Mouse (Mus musculus): ENCODE measurements around the gene Bex3. TPM values are rescaled to one million over a fixed set of nuclear protein-coding genes. Genes with fewer than 3 reads are reported as not detected.

Bex3 gene
- polyA plus RNA-seq, 1 experiment from 2014 or later: 523 TPM

- ATAC-seq (ENCODE audit: insufficient read depth): no peak
- no peak for DNase-seq
- TF ChIP-seq CTCF (IDR thresholded peaks at IDR 0.05; ENCODE audit: low read depth): no peak
These were observed 5.3 kb downstream of the Bex3 start for GRCm38 (mm10) chrX:136275386-136275785.

GRCm38 (mm10) chrX:136277577-136277976 is 7.5 kb downstream of the Bex3 start:
- no peak overlapping the region for H3K9ac ChIP-seq
- no peak for TF ChIP-seq CTCF (IDR thresholded peaks at IDR 0.05; ENCODE audit: low read depth)
- WGBS: 82% methylated on average over 7 of the region's 7 CpGs
- no peak for DNase-seq
- H3K36me3 ChIP-seq (ENCODE audit: insufficient read depth): no peaks in the 10 kb centered on the region
- no peaks in the 10 kb centered on the region for H3K9me3 ChIP-seq (ENCODE audit: low read depth, low read length)
- no peak overlapping the region for H3K4me3 ChIP-seq (ENCODE audit: low read depth, low read length)
- no peak overlapping the region for H3K27ac ChIP-seq (ENCODE audit: low read depth)
- H3K27me3 ChIP-seq (ENCODE audit: insufficient read depth, low read length): no peaks in the 10 kb centered on the region
- no peak overlapping the region for H3K4me2 ChIP-seq
- H3K4me1 ChIP-seq (ENCODE audit: insufficient read depth): no peaks in the 10 kb centered on the region
- ATAC-seq (ENCODE audit: insufficient read depth): no peak

More at GRCm38 (mm10) chrX:136275386-136275785, 5.3 kb downstream of the Bex3 start:
- no peak overlapping the region for H3K27ac ChIP-seq (ENCODE audit: low read depth)
- H3K4me1 ChIP-seq (ENCODE audit: insufficient read depth): no peaks in the 10 kb centered on the region
- H3K27me3 ChIP-seq (ENCODE audit: insufficient read depth, low read length): no peaks in the 10 kb centered on the region
- peaks cover 11% of the 10 kb centered on the region for H3K36me3 ChIP-seq (ENCODE audit: insufficient read depth)
- no peak overlapping the region for H3K4me3 ChIP-seq (ENCODE audit: low read depth, low read length)
- H3K9ac ChIP-seq: no peak overlapping the region
- no peak overlapping the region for H3K4me2 ChIP-seq
- 33% methylated on average over 3 of the region's 3 CpGs for WGBS
- no peaks in the 10 kb centered on the region for H3K9me3 ChIP-seq (ENCODE audit: low read depth, low read length)

GRCm38 (mm10) chrX:136278401-136278800 is 8.3 kb downstream of the Bex3 start:
- Histone ChIP-seq H3K9ac (no peak overlapping the region), H3K4me1 (ENCODE audit: insufficient read depth) (no peaks in the 10 kb centered on the region), H3K27me3 (ENCODE audit: insufficient read depth, low read length) (no peaks in the 10 kb centered on the region), H3K36me3 (ENCODE audit: insufficient read depth) (no peaks in the 10 kb centered on the region), H3K27ac (ENCODE audit: low read depth) (no peak overlapping the region), H3K9me3 (ENCODE audit: low read depth, low read length) (no peaks in the 10 kb centered on the region), H3K4me3 (ENCODE audit: low read depth, low read length) (no peak overlapping the region), H3K4me2 (no peak overlapping the region)
- TF ChIP-seq CTCF (IDR thresholded peaks at IDR 0.05; ENCODE audit: low read depth): no peak
- DNase-seq (no peak), ATAC-seq (ENCODE audit: insufficient read depth) (no peak)

GRCm38 (mm10) chrX:136279410-136279809 is 9.4 kb downstream of the Bex3 start:
- Histone ChIP-seq H3K9me3 (ENCODE audit: low read depth, low read length) (no peaks in the 10 kb centered on the region), H3K4me2 (no peak overlapping the region), H3K36me3 (ENCODE audit: insufficient read depth) (no peaks in the 10 kb centered on the region), H3K27me3 (ENCODE audit: insufficient read depth, low read length) (no peaks in the 10 kb centered on the region), H3K9ac (no peak overlapping the region), H3K4me1 (ENCODE audit: insufficient read depth) (no peaks in the 10 kb centered on the region), H3K4me3 (ENCODE audit: low read depth, low read length) (no peak overlapping the region), H3K27ac (ENCODE audit: low read depth) (no peak overlapping the region)
- WGBS: 84% methylated on average over 5 of the region's 5 CpGs
- TF ChIP-seq CTCF (IDR thresholded peaks at IDR 0.05; ENCODE audit: low read depth): no peak
- DNase-seq: no peak
- no peak for ATAC-seq (ENCODE audit: insufficient read depth)

- no peaks in the 10 kb centered on the region for H3K36me3 ChIP-seq (ENCODE audit: insufficient read depth)
- TF ChIP-seq CTCF (IDR thresholded peaks at IDR 0.05; ENCODE audit: low read depth): no peak
- WGBS: 31% methylated on average over 8 of the region's 8 CpGs
- H3K9me3 ChIP-seq (ENCODE audit: low read depth, low read length): no peaks in the 10 kb centered on the region
- no peak overlapping the region for H3K9ac ChIP-seq
- DNase-seq (peak; percentile 6), ATAC-seq (ENCODE audit: insufficient read depth) (no peak)
- no peak overlapping the region for H3K4me3 ChIP-seq (ENCODE audit: low read depth, low read length)
- H3K4me1 ChIP-seq (ENCODE audit: insufficient read depth): no peaks in the 10 kb centered on the region
- H3K27me3 ChIP-seq (ENCODE audit: insufficient read depth, low read length): no peaks in the 10 kb centered on the region
- no peak overlapping the region for H3K4me2 ChIP-seq
- H3K27ac ChIP-seq (ENCODE audit: low read depth): no peak overlapping the region
These were observed 20.8 kb downstream of the Bex3 start for GRCm38 (mm10) chrX:136290817-136291281.

GRCm38 (mm10) chrX:136304295-136304694 is 34.2 kb downstream of the Bex3 start:
- H3K9me3 ChIP-seq (ENCODE audit: low read depth, low read length): no peaks in the 10 kb centered on the region
- no peaks in the 10 kb centered on the region for H3K36me3 ChIP-seq (ENCODE audit: insufficient read depth)
- H3K4me1 ChIP-seq (ENCODE audit: insufficient read depth): no peaks in the 10 kb centered on the region
- ATAC-seq (ENCODE audit: insufficient read depth) (no peak; the same call in 1 of the 2 replicates), DNase-seq (peak; percentile 75)
- H3K9ac ChIP-seq: no peak overlapping the region
- H3K4me2 ChIP-seq: no peak overlapping the region
- H3K4me3 ChIP-seq (ENCODE audit: low read depth, low read length): no peak overlapping the region
- H3K27ac ChIP-seq (ENCODE audit: low read depth): no peak overlapping the region
- no peaks in the 10 kb centered on the region for H3K27me3 ChIP-seq (ENCODE audit: insufficient read depth, low read length)
- peak; percentile 59 for TF ChIP-seq CTCF (IDR thresholded peaks at IDR 0.05; ENCODE audit: low read depth)

GRCm38 (mm10) chrX:136306196-136306595 is 36.1 kb downstream of the Bex3 start:
- no peaks in the 10 kb centered on the region for H3K36me3 ChIP-seq (ENCODE audit: insufficient read depth)
- H3K27me3 ChIP-seq (ENCODE audit: insufficient read depth, low read length): no peaks in the 10 kb centered on the region
- no peak overlapping the region for H3K4me2 ChIP-seq
- H3K27ac ChIP-seq (ENCODE audit: low read depth): no peak overlapping the region
- no peaks in the 10 kb centered on the region for H3K4me1 ChIP-seq (ENCODE audit: insufficient read depth)
- DNase-seq (no peak), ATAC-seq (ENCODE audit: insufficient read depth) (no peak)
- no peak overlapping the region for H3K4me3 ChIP-seq (ENCODE audit: low read depth, low read length)
- WGBS: 23% methylated on average over 1 of the region's 1 CpGs
- H3K9ac ChIP-seq: no peak overlapping the region
- no peak for TF ChIP-seq CTCF (IDR thresholded peaks at IDR 0.05; ENCODE audit: low read depth)
- H3K9me3 ChIP-seq (ENCODE audit: low read depth, low read length): no peaks in the 10 kb centered on the region

GRCm38 (mm10) chrX:136313303-136313702 is 43.2 kb downstream of the Bex3 start:
- Histone ChIP-seq H3K9ac (no peak overlapping the region), H3K36me3 (ENCODE audit: insufficient read depth) (no peaks in the 10 kb centered on the region), H3K27me3 (ENCODE audit: insufficient read depth, low read length) (no peaks in the 10 kb centered on the region), H3K4me2 (no peak overlapping the region), H3K4me3 (ENCODE audit: low read depth, low read length) (no peak overlapping the region), H3K9me3 (ENCODE audit: low read depth, low read length) (no peaks in the 10 kb centered on the region), H3K4me1 (ENCODE audit: insufficient read depth) (no peaks in the 10 kb centered on the region), H3K27ac (ENCODE audit: low read depth) (no peak overlapping the region)
- TF ChIP-seq CTCF (IDR thresholded peaks at IDR 0.05; ENCODE audit: low read depth): no peak
- ATAC-seq (ENCODE audit: insufficient read depth): no peak
- 33% methylated on average over 4 of the region's 4 CpGs for whole genome bisulfite sequencing
- DNase-seq: peak; percentile 6

Data from lung, embryonic 14.5 days (tissue).